Mouse (Mus musculus): ENCODE measurements around the gene Tbc1d20. TPM values are rescaled to one million over a fixed set of nuclear protein-coding genes. Genes with fewer than 3 reads are reported as not detected.
A peak's percentile ranks its signal among the peaks of the same experiment; 100 is the strongest.

The Tbc1d20 gene
- total RNA-seq (2014; rRNA removed) (53.5 and 57.1 TPM in 2 replicates), polyA plus RNA-seq (2015; fragmentation: Nextera tagmentation; extraction: Ambion mirVana) (26.9 and 27.4 TPM in 2 replicates)

DNA sequence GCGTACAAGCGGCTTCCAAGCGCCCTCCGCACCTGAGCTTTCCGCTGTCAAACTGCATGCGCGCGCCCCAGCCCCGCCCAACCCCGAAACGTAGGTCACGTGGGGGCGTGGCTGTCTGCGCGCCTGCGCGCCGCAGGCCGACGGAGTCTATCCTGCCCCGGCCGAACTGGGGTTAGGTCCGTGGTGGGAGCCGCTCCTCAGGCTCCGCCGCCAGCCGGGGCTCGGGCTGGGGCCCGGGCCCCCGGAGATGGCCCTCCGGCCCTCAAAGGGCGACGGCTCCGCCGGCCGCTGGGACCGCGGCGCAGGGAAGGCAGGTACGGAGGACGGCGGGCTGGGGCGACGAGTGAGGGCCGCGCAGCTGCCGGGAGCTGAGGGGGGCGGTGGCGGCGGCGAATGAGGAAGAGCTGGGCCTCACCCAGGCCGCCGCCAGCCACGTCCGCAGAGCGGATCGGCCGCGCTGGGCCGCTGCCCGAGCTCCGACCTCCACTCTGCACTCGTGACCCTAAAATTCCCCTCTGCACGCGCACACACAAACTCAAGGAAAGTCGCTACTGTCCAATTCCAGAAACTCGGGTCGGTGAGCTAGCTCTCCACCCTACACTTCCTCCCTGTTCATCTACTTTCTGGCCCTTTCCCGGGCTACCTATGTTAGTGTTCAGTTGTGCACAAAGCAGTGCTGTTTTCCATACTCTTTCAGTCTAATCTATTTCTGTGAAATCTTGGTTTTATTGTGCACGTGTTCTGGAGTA, at the start of gene Tbc1d20:
Gene Tbc1d20, plus strand, starts transcription at position 102 of the 749 bp plus-strand sequence.
- under 1% methylated on average over 66 of the region's 70 CpGs for WGBS
- H3K27ac ChIP-seq (ENCODE audit: low read depth, low read length), result peak within 1 kb of the TSS; percentile 57
- H3K4me2 ChIP-seq (ENCODE audit: low read depth, low read length, poor library complexity, severe bottlenecking), result peak within 1 kb of the TSS; percentile 64
- TF ChIP-seq CTCF (IDR thresholded peaks at IDR 0.05), result no peak
- peak within 1 kb of the TSS; percentile 71 for H3K9ac ChIP-seq (replicated peaks; ENCODE audit: low read length, poor library complexity, severe bottlenecking)
- no peaks in the 10 kb centered on the region for H3K9me3 ChIP-seq (ENCODE audit: low read length)
- no peaks in the 10 kb centered on the region for H3K27me3 ChIP-seq (ENCODE audit: insufficient read depth, low read length)
- ATAC-seq (ENCODE audit: low FRiP score), result peak; percentile 96
- H3K4me1 ChIP-seq (ENCODE audit: insufficient read depth, low read length), result peaks cover 5% of the 10 kb centered on the region; the same call in 1 of the 2 replicates
- H3K4me3 ChIP-seq (ENCODE audit: low read depth, low read length), result peak within 1 kb of the TSS; percentile 81
- peak; percentile 92 for DNase-seq (ENCODE audit: low spot score)
- H3K36me3 ChIP-seq (ENCODE audit: insufficient read depth, low read length), result no peaks in the 10 kb centered on the region; the same call in 1 of the 2 replicates

DNA sequence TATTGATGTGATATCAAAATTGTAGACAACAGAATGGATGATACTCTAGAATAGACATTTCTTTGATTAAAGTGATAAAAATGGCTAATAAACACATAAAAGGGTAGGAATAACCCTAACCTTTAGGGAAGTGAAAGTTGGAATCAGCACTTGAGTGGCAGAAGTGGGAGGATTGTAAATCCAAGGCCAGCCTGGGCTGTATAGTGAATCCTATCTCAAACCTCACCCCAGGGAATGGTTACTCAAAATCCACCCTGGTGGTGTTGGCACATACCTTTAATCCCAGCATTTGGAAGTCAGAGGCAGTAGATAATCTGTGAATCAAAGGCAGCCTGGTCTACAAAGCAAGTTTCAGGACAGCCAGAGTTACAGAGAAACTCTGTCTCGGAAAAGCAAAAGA, 46.4 kb upstream of the Tbc1d20 start:
- DNase-seq (ENCODE audit: low spot score) (no peak), ATAC-seq (ENCODE audit: low FRiP score) (no peak)
- no peak overlapping the region for H3K27ac ChIP-seq (ENCODE audit: low read depth, low read length)
- TF ChIP-seq CTCF (IDR thresholded peaks at IDR 0.05), result no peak
- no peak overlapping the region for H3K9ac ChIP-seq (replicated peaks; ENCODE audit: low read length, poor library complexity, severe bottlenecking)
- H3K27me3 ChIP-seq (ENCODE audit: insufficient read depth, low read length), result no peaks in the 10 kb centered on the region
- H3K36me3 ChIP-seq (ENCODE audit: insufficient read depth, low read length), result peaks cover 9% of the 10 kb centered on the region
- no peaks in the 10 kb centered on the region for H3K9me3 ChIP-seq (ENCODE audit: low read length)
- no peak overlapping the region for H3K4me2 ChIP-seq (ENCODE audit: low read depth, low read length, poor library complexity, severe bottlenecking)
- 91% methylated on average over 1 of the region's 1 CpGs for WGBS
- no peaks in the 10 kb centered on the region for H3K4me1 ChIP-seq (ENCODE audit: insufficient read depth, low read length)
- H3K4me3 ChIP-seq (ENCODE audit: low read depth, low read length), result no peak overlapping the region

DNA sequence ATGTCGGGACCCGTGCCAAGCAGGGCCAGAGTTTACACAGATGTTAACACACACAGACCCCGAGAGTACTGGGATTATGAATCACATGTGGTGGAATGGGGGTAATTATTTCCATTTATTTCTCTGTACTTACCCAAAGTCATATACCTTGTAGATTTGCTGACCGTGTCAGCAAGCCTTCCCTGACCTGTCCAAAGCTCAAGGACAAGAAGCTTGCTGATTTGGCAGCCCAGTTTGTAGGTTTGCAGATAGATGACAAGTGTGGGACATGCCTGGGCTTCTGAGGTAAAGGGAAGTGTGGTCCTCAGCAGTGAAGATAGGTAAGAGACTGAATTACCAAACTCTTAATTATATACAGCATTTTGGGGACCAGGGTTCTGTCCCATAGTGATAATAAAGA, 43.1 kb upstream of the Tbc1d20 start:
- Histone ChIP-seq H3K27me3 (ENCODE audit: insufficient read depth, low read length) (no peaks in the 10 kb centered on the region), H3K36me3 (ENCODE audit: insufficient read depth, low read length) (peaks cover 20% of the 10 kb centered on the region), H3K9ac (replicated peaks; ENCODE audit: low read length, poor library complexity, severe bottlenecking) (no peak overlapping the region), H3K4me2 (ENCODE audit: low read depth, low read length, poor library complexity, severe bottlenecking) (no peak overlapping the region), H3K27ac (ENCODE audit: low read depth, low read length) (no peak overlapping the region), H3K9me3 (ENCODE audit: low read length) (no peaks in the 10 kb centered on the region), H3K4me3 (ENCODE audit: low read depth, low read length) (no peak overlapping the region), H3K4me1 (ENCODE audit: insufficient read depth, low read length) (no peaks in the 10 kb centered on the region)
- DNase-seq (ENCODE audit: low spot score) (no peak), ATAC-seq (ENCODE audit: low FRiP score) (no peak)
- 75% methylated on average over 2 of the region's 4 CpGs for WGBS
- no peak for TF ChIP-seq CTCF (IDR thresholded peaks at IDR 0.05)

DNA sequence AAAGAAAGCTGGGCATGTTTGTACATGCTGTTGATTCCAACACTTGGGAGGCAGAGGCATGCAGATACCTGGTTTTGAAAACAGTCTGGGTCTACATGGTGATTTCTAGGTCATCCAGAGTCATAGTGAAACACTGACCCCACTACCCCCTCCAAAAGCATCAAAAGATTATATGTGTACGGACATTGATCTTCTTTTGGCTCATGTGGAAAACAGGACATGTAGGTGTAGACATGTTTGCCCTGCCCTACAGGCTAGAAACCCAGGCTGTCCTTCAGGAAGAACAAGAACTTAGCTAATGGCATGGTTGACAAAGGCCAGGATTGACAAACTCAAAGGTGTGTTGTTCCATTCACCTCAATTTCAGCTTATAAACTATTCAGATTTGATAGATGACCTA, 33.9 kb upstream of the Tbc1d20 start:
- WGBS, result 100% methylated on average over 1 of the region's 1 CpGs
- Histone ChIP-seq H3K4me2 (ENCODE audit: low read depth, low read length, poor library complexity, severe bottlenecking) (no peak overlapping the region), H3K9ac (replicated peaks; ENCODE audit: low read length, poor library complexity, severe bottlenecking) (no peak overlapping the region), H3K4me1 (ENCODE audit: insufficient read depth, low read length) (no peaks in the 10 kb centered on the region), H3K9me3 (ENCODE audit: low read length) (no peaks in the 10 kb centered on the region), H3K36me3 (ENCODE audit: insufficient read depth, low read length) (peaks cover 41% of the 10 kb centered on the region), H3K27me3 (ENCODE audit: insufficient read depth, low read length) (no peaks in the 10 kb centered on the region), H3K4me3 (ENCODE audit: low read depth, low read length) (no peak overlapping the region), H3K27ac (ENCODE audit: low read depth, low read length) (no peak overlapping the region)
- no peak for TF ChIP-seq CTCF (IDR thresholded peaks at IDR 0.05)
- no peak for DNase-seq (ENCODE audit: low spot score)
- ATAC-seq (ENCODE audit: low FRiP score), result no peak

DNA sequence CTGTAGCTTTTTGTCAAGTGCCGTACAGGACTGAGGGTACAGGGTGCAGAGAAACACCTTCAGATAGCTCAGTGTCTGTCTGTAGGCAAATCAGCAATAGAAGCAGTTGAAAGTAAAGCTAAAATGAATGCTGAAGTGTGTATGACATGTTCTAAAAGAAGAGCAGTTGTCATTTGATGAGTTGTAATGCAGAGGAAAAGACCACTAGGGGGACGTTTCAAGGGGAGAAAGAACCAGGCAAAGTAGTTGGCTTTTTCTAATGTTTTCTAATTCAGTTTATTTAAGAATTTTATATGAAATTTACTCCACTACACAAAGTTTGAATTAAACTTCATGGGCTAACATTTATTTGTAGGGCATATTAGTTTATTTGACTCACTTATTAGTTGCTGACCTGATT, 20.0 kb upstream of the Tbc1d20 start:
- peak; percentile 63 for TF ChIP-seq CTCF (IDR thresholded peaks at IDR 0.05)
- no peak overlapping the region for H3K9ac ChIP-seq (replicated peaks; ENCODE audit: low read length, poor library complexity, severe bottlenecking)
- no peaks in the 10 kb centered on the region for H3K4me1 ChIP-seq (ENCODE audit: insufficient read depth, low read length)
- H3K27me3 ChIP-seq (ENCODE audit: insufficient read depth, low read length), result no peaks in the 10 kb centered on the region
- no peak overlapping the region for H3K27ac ChIP-seq (ENCODE audit: low read depth, low read length)
- H3K4me3 ChIP-seq (ENCODE audit: low read depth, low read length), result no peak overlapping the region
- DNase-seq (ENCODE audit: low spot score), result no peak
- H3K36me3 ChIP-seq (ENCODE audit: insufficient read depth, low read length), result peaks cover 28% of the 10 kb centered on the region
- H3K9me3 ChIP-seq (ENCODE audit: low read length), result no peaks in the 10 kb centered on the region
- no peak overlapping the region for H3K4me2 ChIP-seq (ENCODE audit: low read depth, low read length, poor library complexity, severe bottlenecking)
- ATAC-seq (ENCODE audit: low FRiP score), result no peak
- whole genome bisulfite sequencing, result 86% methylated on average over 2 of the region's 2 CpGs

DNA sequence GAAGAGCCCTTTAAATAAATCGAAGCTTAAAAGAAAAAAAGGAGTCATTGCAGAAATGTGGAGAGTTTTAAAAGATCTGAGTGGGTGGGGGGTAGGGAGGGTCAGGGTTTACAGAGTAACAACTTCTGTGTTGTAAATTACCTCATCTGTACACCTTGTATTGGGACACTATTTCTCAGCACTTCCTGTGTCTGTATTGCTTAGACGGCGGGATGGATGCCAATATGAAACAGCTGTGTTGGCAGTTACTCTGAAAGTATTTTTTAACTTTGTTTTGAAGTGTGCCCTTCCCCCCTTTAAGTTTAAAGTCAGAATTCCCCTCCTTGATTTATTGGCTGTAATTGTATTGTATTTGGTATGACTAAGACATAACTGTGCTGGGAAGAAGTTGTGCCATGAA, 12.2 kb upstream of the Tbc1d20 start:
- Histone ChIP-seq H3K27me3 (ENCODE audit: insufficient read depth, low read length) (no peaks in the 10 kb centered on the region), H3K4me2 (ENCODE audit: low read depth, low read length, poor library complexity, severe bottlenecking) (no peak overlapping the region), H3K9ac (replicated peaks; ENCODE audit: low read length, poor library complexity, severe bottlenecking) (no peak overlapping the region), H3K4me3 (ENCODE audit: low read depth, low read length) (no peak overlapping the region), H3K36me3 (ENCODE audit: insufficient read depth, low read length) (peaks cover 22% of the 10 kb centered on the region; the same call in 1 of the 2 replicates), H3K4me1 (ENCODE audit: insufficient read depth, low read length) (no peaks in the 10 kb centered on the region), H3K9me3 (ENCODE audit: low read length) (no peaks in the 10 kb centered on the region), H3K27ac (ENCODE audit: low read depth, low read length) (no peak overlapping the region)
- WGBS, result 94% methylated on average over 3 of the region's 3 CpGs
- no peak for ATAC-seq (ENCODE audit: low FRiP score)
- TF ChIP-seq CTCF (IDR thresholded peaks at IDR 0.05), result no peak
- DNase-seq (ENCODE audit: low spot score), result no peak

All from midbrain, postnatal 0 days (tissue).